Mouse (Mus musculus) megakaryocyte, embryonic 14.5 days (primary cell): ENCODE results near the gene Susd3.

Experiments used
- FLI1 ChIP-seq: IDR thresholded peaks from 2 replicates; pipeline ENCODE4 v1.6.1; 2012; ENCODE audit warnings: low read length, inconsistent platforms, mixed read lengths
- GATA1 ChIP-seq: IDR thresholded peaks from 3 replicates; pipeline ENCODE4 v1.6.1; 2012; ENCODE audit warnings: mixed read lengths, low read length, inconsistent platforms, borderline replicate concordance

DNA sequence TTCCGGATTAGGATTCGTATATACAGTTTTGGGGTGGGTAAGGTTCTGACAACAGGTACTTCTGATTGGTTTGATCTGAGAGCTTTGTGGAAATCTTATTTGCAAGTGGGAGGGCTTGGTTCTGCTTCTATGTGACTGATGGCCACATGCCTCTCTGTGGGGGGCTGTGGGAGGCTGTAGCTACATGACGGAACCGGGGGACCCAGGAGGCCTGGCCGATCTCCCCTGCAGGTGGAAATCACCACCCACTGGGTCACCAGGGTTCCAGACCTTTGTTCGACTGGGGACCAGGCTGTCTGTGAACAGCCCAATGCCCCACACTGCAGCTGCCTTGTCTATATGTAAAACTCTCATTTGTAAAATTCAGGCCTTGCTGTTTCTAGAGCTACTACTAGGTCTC, 23.8 kb downstream of the Susd3 start:
- TF ChIP-seq GATA1: no peak
- TF ChIP-seq FLI1: no peak
